Mouse (Mus musculus): ENCODE data around the gene Gtf3c5. TPM values are rescaled to one million over a fixed set of nuclear protein-coding genes. Genes with fewer than 3 reads are reported as not detected.

Gtf3c5 gene
- total RNA-seq (2021): 10 to 100 TPM in 1 of 2 experiments, 1 to 10 TPM in 1; 9.3 to 10.2 TPM
- long read RNA-seq, experiment 1, partial matches to known transcripts: 1 of 78 reads
- long read RNA-seq, experiment 1, other reads (novel, unspliced or antisense): 76 of 78 reads
- long read RNA-seq, experiment 2, partial matches to known transcripts: 0 of 57 reads
- long read RNA-seq, experiment 2, other reads (novel, unspliced or antisense): 57 of 57 reads

DNA sequence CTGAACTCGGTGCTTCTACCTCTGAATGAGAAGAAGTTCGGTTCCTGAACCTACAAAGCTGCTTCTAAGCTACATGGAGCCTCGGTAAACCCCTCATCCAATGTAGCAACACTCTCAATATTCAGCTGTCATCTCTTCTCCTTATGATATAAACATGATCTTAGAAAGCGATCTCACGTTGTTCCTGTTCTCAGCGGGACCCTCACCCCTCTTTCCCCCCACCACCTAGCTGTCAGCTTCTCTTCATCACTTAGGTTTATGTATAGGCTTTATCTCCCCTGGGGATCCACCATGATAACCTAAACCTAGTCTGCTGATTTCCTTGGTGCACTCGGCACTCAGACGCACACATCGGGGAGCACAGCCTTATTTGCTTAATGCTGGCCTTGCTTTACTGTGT lies at the start of gene Gtf3c5:
Gtf3c5 (minus strand) TSS at position 101 of the 400 bp plus-strand sequence.
- no peak for DNase-seq

DNA sequence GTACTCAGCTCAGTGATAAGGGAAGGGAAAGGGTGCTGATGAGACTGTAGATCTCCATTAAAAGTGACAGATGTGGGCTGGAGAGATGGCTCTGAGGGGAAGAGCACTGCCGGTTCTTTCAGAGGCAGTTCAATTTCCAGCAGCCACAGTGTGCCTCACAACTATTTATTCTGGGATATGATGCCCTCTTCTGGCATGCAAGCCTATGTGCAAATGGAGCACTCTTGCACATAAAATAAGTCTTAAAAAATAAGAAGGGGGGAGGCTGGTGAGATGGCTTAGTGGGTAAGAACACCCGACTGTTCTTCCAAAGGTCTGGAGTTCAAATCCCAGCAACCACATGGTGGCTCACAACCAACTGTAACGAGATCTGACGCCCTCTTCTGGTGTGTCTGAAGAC lies 49.6 kb upstream of the Gtf3c5 start:
- no peak for DNase-seq

DNA sequence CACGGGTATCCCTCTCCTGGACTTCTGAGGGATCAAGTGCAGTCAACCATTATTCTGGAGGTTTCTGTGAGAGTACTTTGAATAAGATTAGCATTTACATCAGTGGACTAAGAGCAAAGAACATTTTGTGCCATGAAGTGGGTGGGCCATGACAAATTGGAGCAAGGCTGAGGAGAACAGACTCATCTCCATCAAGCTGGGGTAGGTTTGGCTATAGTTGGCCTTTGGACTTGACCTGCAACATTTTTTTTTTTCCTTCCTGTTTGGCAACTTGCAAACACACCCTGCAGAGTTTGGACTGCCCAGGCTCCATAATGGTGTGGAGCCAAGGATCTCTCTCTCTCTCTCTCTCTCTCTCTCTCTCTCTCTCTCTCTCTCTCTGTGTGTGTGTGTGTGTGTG lies 49.1 kb upstream of the Gtf3c5 start:
- no peak for DNase-seq

DNA sequence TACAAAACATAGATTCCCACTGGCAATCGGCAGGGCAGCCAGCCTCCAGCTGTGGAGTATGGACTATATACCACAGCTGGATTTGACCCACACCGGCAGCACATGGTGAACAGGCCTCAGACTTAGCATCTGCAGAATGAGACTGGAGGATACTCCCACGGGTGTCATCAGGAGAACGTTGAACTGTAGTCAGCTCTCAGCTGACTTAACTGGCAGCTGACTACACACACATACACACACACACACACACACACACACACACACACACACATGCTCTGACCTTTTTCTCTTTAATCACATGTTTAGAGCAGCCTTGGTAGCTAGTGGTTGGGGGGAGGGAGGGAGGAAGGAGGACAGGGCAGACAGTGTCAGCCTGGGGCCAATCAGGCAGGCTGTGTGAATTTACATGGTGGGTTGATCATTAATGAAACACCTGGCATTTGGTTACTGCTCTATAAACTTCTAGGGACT lies 46.4 kb upstream of the Gtf3c5 start:
- DNase-seq: no peak

DNA sequence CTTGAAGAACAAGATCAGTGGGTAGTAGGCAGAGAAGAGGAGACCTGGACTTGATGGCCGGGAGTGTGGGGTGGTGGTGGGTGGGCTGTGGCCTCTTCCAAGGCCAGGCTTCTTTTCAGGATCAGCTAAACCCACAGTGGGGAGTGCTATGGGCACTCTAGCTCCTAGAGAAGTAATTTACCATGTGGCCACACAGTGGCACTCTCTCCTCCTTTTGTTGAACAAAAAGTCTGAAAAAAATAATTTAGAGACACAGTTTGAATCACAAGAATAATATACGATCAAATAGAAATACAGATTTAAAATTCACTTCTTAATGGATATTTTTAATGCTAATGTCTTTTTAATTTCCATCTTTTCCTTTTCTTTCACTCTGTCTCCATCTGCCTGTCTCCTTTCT lies 44.5 kb upstream of the Gtf3c5 start:
- no peak for DNase-seq

DNA sequence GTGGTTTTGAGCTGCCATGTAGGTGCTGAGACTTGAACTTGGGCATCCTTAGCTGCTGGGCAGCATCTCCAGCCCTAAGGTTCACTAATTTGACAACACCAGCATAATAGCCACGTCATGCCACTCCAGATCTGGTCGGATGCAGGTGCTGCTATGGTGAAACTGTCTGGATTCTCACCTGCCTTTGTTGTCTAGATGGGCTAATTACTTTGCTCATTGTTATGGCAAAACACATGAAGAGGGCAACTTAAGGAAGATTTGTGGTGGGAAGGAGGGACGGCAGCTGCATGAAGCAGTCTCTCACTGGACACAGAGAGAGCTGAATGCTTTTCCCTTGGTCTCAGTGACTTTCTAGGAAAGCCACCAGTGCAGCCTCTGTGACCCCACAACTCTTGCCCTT lies 42.5 kb upstream of the Gtf3c5 start:
- no peak for DNase-seq

DNA sequence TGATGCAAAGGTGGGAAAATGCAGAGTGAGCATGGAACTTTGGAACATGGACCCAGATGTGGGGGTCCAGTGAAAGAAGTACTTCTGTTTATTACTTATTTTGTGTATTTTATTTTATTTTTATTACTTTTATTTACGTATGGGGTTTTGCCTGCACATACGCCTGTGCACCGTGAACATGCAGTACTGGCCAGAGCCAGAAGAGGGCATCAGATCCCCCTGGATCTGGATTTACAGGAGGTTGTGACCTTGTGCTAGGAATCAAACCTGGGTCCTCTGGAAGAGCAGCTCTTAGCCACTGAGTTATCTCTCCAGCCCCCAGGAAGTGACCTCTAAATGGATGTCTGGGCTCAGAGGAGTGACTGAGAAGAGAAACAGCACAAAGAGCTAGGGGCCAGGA lies 41.3 kb upstream of the Gtf3c5 start:
- no peak for DNase-seq

DNA sequence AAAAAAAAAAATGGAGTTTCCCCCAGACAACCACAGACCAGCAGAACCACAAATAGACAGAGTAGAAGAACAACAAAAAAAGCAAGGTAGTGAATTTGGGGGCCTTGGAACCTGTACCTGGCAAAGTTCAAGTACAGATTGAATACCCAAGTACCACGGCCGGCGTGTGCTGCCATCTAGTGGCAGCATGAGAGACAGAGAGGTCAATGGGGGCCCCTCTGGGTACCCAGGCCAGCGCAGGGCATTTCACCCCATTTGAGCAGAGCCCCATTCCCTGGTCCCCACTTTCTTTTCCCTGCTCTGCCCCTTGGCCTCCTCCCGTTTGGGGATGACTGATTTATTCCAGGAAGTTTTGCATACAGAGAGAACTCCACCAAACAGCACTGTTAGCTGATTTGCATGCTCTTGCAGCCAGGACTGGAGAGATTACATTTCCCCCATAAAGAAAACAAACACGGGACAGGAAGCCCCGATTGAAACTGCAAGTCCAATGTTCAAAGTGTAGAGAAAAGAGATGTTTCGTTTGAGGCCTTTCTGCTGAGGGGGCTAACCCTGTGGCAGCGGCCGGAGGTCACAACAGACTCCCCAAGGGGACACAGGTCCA lies 39.1 kb upstream of the Gtf3c5 start:
- peak; percentile 15 to 46 for DNase-seq

DNA sequence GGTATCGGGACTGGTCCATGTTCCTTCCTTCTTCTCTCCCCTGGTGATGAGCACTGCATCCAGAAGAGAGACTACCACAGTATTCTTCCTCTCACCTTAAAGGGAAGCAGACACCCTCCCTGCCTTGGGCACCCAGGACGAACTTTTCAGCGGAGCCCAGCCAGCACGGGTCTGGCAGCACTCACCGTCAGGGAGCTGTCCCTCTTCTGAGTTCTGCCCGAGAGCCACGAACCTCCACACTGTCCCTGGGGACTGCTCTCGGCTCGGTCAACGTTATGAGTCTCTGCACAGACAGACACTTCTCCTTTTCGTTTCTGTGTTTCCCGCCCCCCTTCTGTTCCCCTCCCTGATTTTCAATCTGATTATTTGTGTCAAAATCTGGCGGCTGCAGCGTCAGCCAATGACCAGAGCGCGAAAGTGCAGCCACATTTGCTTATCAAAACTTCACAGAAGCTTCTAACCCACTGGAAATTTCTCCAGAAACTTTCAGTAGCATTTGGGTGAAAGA lies 38.2 kb upstream of the Gtf3c5 start, which contains the start of gene Gfi1b:
Gfi1b (minus strand) TSS at position 319 of the 508 bp plus-strand sequence.
- DNase-seq: peak; percentile 14 to 21

DNA sequence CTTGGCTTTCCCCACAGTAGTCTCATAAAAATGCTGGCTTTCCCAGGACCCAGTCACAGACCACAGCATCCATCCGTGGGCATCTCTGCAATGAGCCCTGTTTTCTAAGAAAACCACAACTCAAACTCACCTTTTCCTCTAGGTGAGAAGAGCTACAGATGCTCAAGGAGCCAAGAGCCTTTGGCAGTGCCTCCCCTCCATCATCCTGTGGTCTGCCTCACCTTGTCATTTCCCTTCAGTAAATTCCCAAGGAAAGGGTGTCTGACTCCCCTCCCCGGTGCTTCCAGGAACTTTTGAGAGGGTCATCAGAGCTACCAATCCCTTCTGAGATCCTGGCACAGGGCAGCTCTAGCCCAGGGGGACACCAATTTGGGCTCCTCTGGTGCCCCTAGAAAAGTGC lies 37.6 kb upstream of the Gtf3c5 start:
- DNase-seq: no peak

DNA sequence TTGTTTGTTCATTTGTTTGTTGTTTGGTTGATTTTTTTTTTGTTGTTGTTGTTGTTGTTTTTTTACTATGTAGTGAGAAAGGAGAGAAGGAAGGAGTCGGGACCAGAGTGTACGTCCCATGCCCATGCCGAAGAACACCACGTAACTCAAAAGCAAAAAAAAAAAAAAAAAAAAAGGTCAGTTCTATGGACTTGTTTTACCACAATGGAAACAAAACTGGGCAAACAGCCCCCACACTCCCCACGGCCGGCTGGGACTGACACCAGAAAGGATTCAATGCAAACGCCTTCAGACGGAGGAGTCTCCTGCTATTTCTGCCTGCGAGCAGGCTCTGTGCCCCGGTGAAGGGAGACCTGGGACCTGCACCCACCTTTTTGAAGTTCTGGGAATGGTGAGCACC lies 37.0 kb upstream of the Gtf3c5 start:
- no peak for DNase-seq

DNA sequence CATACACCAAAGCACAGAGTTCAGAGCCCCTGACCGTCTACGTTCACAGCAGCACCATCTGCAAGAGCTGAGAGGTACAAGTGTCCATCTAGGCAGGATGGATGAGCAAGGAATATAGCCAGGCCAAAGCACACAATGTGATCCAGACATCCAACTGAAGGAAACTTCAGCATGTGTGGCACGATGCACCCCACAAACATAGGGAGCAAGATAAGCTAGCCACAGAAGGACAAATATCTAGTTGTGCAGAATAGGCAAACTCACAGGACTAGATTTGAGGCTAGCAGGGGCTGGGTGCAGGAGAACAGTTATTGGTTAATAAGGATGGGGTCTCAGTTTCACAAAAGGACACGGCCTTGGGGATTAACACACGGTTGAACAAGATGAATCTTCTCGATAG lies 35.8 kb upstream of the Gtf3c5 start:
- DNase-seq: no peak

DNA sequence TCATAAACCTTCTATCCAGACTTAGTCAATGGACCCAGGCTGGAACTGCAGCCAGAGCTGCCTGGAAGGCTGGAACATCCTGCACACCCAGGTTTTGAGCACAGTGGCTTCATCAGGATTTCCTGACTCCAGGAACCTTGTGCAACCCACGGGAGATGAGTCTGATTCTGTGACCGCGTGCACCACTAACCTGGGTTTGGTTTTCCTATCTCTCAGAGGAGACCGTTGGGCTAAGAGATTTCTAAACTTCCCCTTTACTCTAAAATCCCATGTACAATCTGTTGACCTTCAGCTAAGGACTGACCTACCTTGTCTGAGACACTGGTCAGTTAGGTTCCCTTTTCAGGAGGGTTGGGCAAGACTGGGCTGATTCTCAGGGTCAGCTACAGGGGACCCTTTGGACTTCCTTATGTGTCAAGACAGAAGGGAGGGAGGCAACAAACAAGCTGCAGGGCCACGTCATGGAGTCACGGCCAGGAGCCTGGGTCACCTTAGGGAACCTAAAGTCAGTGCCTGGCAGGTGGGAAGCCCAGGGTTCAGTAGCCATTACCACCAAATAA lies 35.3 kb upstream of the Gtf3c5 start:
- DNase-seq: no peak

DNA sequence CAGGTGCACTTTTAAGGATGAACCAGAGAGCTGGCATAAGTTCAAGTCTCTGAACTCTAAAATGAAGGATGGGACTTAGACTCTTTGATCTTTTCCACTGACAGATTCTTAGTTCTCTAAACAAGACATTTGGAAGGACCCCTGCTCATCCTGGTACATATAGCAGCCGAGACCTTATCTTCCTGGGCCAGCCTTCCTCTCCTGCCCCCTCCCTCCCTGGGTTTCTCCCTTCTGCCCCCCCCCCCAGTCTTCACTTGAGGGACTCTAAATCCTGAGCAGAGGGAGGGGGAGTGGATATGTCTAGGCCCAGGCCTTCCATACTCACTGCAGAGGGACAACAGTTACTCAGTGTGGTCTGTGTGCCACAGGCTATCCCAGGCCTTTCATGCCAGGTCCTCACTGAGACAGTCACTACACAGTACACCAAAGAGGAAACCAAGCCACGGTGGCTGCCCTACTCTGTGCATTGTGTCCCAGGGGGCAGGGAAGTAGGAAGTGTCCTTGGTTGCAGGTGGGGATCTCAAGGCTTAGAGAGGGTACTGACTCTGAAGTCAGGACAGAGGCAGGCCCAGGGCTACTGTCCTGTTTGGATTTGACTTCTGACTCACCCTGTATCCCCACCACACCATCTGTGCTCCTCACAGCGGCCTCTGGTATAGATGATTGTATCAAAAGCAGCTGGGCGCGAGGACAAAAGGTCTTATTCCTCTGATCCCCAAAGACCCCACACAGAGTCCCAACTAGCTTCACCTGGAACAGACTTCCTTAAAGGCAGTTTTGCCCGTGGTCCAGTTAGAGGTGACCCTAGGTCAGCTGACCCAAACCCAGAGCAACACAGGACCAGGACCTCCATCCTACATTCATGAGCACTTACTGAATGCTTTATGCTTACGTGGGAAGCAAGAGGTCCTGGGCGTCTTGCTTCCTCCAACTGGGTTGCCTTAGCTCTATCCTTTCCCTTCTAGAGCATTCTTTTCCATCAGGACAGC lies 34.2 kb upstream of the Gtf3c5 start:
- no peak for DNase-seq

DNA sequence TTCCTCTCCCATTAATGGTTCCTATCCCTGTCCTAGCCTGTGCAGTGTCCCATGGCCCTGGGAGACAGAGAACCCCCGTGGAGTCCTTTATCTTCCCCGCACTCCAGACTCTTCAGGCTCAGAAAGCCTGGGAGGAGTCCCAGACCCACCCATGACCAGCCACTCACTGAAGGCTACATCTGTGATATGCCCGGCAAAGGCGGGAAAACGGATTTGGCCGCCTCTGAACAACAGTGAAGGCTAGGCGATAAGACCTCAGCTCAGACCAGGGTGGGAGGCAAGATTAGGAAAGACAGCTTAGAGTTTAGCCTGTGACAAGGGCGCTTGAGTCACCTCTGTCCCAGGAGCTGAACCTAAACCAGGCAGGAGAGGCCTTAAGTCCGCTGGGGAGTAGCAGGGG lies 33.3 kb upstream of the Gtf3c5 start:
- no peak for DNase-seq

DNA sequence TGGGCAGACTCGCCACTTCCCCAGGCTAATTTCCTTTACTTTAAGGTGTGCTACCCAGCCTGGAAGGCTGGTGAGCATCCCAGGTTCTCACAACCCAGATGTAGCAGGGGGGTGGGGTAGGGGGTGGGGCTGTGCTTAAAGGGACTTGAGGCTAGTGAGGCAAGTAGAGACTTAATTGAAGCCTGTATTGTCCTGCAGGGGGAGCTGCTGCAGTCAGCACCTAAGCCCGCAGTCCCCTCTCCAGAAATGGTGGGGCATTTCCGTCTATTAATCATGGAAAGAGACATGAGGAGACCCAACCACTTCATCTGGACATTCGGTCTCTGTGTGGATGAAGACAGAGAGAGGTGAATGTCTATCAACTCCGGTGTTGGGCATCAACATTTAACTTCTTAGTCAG lies 32.8 kb upstream of the Gtf3c5 start:
- no peak for DNase-seq

DNA sequence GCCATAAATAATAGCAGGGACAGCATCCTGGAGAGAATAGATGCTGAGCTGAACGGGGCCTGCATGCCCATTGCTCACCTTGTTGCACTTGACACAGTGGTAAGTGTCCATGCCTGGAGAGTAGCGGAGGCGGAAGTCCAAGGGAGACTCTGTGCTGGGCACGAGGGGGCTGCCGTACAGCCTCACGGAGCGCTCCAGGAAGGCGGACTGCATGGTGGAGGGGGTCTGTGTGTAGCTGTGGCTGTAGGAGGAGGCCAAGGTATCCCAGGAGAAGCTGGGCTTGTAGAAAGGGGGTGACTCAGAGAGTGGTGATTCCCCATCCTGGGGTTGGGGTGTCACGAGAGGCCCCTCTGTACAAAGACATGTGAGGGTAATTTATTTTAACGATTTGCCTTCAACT lies 30.0 kb upstream of the Gtf3c5 start:
- no peak for DNase-seq

DNA sequence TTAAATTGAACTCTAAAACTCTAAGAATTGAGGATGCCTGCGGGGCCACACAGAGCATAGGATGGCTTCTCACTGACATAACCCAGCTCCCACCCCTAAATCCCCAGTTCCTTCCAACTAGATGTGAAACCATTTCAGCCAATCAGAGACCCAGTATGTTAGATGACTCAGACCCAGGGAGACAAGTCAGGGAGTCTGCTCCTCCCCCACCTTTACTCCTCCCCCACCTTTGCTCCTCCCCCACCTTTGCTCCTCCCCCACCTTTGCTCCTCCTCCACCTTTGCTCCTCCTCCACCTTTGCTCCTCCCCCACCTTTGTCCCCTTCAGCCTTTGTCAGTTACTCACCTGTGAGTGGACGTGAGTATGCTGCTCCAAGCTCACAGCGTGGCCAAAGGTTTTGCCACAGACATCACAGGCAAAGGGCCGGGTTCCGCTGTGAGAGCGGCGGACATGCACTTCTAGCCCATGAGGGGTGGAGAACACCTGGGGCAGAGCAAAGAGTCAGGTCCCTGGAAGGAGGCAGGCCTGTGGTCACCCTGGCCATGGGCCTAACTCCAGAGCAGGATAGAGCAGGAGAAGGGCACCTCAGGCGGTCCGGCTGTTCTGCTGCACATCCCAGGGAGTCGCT lies 29.0 kb upstream of the Gtf3c5 start:
- no peak for DNase-seq

DNA sequence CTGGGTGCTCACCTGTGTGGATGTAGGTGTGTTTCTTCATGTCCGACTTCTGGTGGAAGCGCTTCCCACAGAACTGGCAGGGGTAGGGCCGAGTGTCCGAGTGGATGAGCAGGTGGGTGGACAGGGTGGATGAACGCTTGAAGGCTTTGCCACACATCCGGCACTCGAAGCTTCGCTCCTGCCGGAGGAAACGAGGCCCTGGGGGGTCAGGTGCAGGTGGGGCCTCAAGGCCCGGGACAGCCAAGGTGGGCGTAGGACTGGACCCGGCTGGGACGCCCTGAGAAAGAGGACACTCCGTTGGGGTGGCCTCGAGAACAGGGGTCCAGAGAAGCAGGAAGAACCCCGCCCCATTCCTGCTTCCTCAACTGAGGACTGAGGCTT lies 27.8 kb upstream of the Gtf3c5 start:
- DNase-seq: no peak

DNA sequence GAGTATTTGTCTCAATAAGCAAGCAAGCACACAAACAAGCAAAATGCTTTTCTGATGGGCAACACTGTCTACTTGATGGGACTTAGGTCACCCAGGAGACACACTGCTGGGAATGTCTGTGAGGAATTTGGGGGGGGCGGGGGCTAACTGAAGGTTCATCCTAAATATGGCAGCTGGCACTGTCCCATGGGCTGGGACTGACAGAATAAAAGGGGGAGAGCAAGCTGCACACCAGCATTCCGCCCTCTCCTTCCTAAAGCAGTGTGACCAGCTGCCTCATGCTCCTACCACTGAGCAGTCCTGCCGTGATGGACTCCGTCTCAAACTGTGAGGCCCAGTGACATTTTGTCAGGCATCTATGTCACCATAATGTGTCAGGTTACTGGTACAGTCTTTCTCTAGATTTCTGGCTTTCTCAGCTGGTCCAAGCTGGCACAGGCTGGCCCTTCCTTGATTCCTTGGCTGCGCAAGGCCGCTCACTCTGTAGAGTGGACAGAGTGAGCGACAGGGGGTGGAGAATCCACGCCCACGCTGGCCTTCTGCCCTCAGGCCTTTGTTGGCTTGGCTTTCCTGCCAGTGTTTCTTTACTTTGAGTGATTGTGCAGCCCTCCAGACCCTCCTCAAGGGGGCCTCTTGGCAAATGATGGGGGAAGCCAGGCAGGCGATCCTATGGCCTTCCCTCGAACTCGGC lies 27.3 kb upstream of the Gtf3c5 start:
- DNase-seq: no peak

DNA sequence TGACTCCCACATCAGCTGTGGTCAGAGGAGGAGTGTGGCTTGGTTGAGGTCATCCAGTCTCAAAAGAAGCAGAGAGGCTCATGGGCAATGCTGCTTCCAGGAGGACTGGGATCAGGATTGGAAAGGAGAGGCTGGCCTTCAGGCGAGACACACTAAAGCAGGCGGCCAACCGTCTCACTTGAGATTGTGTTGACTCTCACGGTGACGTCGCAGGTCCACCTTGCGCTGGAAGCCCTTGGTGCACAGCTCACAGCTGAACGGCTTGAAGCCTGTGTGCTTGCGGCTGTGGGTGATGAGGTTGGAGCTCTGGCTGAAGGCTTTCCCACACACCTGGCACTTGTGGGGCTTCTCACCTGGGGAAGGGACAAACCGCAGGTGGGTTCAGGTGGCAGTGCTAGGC lies 26.3 kb upstream of the Gtf3c5 start:
- DNase-seq: no peak

All from heart, adult 18-20 months (tissue).